Mouse (Mus musculus) inflammation-experienced regulatory T-cells, adult 6 months (primary cell): ENCODE measurements at regions not wholly inside any gene's neighbourhood (a gene's known extent, or its start where the extent isn't known, plus 50 kb on each side); places are given as distances from the start of the nearest gene placed in this dataset.

Experiments used
- ATAC-seq: one replicate; pipeline ENCODE4 v1.8.0; 2017

DNA sequence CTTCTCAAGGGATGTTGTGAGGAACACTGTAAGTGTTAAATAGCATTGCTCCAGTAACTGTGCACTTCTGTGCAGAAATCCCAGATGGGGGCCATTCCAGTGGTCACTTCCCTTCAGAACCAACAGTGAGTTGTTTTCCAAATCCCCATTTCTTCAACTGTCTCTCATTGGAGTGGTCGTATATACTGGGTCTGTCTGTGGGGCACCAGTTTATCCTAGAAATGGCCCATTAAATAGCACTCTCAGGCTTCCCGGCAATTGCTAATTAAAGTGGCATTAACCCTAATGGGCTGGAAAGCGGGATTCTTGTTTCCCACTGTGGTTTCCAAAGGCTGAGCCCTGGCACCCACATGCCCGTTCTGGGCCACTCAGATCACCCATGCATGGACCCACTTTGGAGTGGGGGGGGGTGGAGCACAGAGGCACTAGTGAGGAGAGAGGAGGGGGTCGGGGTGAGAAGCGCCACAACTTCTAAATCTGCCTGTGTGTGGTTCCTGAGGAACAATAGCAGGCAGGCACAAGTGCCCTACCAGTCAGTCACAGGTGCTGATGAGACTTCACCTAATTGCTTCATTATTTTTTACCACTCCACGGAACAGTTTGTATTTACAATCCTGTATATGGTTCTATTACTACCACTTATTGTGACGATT lies 78.1 kb downstream of the Fam204a start:
- ATAC-seq: no peak

DNA sequence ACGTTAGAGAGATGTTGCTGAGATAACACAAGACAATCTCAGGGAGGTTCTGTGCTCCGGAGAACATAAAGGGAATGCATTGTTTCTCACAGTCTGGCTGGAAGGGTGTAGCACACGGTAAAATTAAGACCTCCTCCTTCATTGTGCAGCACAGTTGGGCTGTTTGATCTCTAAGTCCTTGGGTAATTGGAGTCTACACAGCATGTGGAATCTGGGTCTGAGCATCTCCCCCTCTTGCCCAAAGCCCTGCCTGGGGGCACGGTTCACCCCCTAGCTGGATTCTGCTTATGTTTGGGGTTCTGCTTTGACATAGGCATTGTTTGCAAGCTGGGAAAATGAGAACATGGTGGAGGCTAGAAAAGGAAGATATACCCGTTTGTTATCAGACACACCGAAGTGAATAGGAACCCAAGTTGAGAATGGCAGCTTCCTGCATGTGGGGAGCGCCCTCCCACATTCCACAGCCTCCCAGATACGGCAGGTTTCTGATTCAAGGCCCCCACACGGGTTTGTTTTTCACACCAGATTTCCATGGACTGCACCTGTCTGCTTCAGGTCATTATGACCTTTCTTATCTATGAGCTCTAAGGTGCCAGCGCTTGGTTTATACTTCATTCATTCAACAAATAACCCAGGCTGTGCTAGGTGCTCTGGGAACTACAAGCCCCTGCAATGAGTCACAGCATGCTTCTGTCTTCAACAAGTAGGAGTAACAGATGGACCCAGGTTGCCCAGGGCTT lies 79.9 kb downstream of the Fam204a start:
- ATAC-seq: no peak

DNA sequence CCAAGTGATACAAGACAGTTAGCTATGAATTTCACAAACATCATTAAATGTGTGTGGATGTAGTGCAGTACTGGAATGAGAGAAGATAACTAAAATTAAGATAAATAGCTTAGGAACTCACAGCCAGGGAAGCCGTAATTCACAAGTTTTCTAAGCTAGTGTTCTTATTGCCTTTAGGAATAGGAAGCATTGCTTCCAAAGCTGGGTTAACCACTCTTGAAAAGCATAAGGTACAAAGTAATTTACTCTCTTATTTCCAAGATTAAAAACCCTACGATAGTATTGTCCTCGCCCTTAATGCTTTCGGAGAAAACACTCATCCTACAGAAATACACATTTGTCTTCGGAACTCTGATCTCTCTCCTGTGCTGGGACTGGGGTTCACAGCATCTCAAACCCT lies 81.3 kb downstream of the Fam204a start:
- no peak for ATAC-seq

DNA sequence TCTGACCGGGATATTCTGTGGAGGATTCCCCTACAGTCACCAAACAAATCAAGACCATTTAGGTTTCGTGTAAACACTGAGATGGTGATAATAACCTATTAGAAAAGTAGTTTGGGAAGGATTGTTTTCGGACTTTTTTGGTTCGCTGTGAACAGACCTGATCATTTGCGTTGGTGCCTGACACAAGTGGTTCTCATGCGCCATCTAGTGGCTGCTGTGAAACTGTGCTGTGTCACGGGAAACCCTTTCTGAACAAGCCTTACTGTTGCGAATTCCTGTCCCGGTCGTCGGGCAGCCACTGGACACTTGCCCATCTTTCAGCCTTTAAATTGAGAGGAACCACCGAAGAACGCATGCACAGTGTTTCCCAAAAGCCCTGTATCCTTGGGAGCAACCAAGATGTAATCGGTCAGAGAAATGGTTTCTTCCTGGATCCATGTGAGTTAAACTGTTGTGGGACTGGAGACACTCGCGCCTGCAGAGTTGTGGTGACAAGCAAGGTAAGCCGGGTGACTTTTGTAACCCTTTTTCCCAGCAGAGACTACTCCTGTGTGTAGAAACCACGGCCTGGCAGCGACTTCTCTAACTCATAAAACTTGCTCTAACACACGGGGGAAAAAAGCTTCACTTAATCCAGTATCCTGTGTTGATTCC lies 82.0 kb downstream of the Fam204a start:
- ATAC-seq: peak; percentile 80

DNA sequence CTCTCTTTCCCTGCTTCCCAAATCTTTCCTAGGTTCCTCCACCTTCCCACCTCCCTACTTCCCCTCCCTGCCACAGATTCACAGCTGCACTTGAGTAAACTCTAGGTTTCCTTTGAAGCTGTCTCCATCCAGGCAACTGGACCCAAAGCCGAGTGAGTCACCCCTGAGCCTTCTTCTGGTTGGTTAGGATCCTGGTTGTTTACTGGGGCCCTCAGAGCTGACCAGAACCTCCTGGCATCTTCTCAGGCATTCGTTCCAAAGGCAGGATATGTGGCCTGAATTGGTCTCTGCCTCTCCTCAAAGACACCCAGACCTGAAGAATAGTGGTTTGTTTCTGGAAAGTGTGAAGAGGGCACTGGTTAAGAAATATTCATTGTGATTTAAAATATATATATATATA lies 87.6 kb downstream of the Fam204a start:
- no peak for ATAC-seq

DNA sequence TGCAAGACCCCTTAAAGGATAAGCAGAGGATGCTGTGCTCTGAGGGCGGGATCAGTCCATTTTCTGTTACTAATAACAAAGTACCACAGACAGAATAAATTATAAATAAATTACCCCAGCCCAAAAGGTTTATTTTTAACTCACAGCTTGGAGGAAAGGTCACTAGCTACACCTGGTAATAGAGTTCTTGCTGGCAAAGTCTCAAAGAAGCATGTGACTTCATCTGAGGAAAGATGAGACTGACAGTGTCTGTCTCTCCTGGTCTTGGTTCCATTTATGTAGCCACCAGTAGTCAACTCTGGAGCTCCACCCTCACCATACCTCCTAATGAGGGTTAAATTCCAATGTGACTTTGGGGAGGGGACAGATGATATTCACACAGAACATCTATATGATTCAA lies 90.0 kb downstream of the Fam204a start:
- no peak for ATAC-seq

DNA sequence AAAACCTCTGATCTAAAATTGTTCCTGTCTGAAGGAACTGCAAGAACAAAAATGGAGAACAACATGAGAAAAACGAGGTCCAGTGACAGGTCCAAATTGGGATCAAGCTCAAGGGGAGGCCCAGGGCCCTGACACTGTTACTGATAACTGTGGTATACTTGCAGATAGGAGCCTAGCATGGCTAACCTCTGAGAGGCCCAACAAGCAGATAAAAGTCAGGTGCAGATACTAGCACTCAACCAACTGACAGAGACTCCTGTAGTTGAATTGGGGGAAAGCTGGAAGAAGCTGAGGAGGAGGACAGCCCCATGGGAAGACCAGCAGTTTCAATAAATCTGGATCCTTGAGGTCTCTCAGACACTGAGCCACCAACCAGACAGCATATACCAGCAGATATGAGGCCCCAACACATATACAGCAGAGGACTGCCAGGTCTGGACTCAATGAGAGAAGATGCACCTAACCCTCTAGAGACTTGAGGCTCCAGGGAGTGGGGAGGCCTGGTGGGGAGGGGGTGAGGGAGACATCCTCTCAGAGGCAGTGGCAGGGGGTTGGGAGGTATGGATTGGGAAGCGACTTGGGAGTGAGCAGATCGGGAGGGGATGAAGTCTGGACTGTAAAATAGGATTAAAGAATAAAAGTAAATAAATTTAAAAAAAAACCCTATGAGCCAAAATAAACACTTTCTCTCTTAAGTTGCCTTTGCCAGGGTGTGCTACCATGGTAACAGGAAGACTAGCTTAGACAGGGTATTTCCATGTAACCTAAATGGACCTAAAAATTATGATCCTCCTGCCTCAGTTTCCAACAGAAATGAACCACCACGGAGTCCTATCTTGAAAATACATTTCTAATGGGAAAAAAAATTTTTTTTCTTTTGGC lies 91.8 kb downstream of the Fam204a start:
- no peak for ATAC-seq

DNA sequence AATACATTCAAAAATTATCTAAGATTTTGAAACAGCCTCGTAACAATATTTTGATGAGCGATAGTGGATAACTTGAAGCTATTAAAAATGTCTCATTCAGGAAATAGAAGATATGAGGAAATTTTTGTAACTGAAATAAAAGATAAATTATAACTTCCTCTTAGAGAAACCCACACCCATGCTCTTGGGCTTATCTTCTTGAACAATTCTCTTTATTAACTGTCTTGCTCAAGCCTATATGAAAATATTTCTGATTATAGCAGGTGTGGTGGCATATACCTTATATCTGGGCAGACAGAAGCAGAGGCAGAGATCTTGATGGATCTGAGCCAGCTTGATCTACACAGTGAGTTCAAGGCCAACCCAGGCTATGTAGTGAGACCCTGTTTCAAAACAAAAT lies 96.9 kb downstream of the Fam204a start:
- ATAC-seq: no peak

DNA sequence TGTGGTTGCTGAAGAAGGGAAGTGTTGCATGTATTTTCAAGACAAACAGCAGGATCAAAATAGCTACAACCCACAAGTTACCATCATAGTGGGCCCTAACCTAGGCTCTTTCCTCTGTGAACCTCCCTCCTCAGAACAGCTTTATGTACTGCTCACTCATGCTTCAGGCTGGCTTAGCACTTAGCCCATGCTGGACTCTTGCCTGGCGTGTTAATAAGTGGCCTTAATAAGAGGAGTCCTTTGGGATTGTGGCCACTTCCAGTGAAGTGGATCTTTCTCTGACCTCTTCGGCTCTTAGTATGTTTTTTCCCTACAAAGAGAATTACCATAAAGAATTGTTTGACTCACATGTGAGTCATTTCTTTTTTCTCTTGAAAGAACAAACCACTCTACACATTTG lies 101.9 kb downstream of the Fam204a start:
- no peak for ATAC-seq

DNA sequence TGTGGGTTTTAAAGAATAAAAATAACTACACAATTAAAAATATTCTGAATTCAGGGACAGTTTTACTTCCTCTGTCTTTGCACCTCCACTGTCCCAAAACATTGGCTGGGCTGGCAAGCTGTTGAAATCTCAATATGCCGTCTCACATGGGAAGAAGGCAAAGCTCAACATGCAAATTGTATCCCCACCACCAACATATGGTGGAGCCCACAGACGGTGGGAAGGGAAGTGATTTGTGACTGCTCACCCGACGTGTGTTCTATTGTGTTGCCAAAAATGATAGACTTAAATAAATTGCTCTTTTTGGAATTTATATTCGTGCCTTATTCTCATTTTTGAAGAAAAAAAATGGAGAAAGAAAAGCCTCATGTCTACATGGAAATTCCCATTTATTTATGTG lies 105.6 kb downstream of the Fam204a start:
- ATAC-seq: no peak

DNA sequence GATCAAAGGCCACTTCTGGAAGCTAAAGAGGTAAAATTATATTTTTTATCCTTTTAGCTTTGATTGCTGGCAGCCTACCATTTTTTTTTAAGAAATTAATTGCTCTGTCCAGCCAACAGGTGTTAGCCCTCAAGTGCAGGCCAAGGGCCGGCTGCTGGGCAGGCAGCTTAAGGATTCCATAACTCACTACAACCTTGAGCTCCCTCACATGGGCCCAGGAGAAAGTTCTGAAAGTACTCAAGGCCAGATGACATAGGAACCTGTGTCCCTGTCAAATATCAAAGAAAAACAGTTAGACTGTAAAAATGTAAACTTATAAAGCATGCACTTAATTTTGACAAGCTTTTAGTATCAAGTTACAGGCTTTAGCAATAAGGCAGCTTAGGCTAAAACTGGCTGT lies 107.5 kb downstream of the Fam204a start:
- no peak for ATAC-seq

DNA sequence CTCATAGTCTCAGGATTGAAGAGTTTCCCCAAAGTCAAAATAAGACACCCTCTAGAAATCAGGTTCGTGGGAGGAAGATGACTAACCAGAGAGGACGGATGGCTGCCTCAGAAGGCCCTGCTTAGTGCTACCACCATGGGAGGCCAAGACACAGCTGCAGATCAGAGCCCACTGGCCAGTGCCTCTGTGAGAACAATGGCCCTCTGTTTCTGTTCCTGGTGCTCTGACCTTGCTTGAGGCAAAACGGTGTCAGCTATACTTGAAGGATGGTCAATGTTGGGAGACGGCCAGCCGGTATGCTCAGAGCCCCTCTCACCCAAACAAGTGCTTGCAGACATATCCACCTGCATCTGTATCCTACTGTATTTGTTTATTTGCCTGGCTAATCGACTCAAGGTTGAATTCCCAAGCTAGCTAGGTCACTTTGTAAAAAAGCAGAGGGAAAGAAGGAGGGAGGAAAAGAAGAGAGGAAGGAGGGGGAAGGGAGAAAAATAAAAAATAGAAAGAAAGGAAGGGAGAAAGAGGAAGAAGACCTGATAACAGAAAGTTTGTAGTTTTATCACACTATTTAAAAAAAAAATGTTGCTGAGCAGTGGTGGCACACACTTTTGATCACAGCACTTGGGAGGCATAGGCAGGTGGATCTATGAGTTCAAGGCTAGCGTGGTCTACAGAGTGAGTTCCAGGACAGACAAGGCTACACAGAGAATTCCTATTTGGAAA lies 112.7 kb downstream of the Fam204a start:
- ATAC-seq: no peak

DNA sequence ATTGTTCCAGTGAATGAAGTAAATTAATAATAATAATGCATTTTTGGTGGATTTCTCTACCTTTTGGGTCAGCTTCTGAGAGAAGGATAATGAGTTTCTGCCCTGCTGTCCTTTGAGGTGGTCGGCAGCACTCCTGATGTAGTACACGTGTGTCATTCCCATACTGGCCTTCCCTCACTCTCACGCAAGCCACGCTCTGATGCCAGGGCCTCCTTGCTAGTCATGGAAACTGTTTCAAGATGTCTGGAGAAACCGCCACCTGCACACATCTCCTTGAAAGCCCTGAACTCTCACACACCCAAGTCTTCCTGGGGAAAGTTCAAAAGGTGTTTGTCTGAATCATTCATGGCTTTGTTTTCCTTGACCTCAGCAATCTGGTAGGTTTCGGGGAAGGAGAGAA lies 116.2 kb downstream of the Fam204a start:
- no peak for ATAC-seq

DNA sequence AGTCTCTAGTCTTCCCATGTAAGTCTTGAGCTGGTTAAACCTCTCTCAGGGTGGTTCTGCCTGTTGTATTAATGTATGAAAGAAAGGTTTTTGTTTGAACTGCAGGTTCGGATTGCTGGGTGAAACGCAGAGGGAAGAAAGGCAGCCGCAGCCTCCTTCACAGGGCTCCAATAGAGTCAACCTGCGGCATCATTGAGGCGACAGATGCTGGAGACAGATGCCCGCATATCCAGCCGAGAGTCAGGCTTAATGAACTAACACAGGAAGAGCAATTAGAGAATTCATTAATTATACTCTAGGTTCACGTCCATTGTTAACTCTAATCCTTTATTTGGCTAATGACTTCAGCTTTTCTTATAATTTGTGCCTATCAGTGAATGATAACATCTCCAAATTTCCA lies 117.0 kb downstream of the Fam204a start:
- no peak for ATAC-seq

DNA sequence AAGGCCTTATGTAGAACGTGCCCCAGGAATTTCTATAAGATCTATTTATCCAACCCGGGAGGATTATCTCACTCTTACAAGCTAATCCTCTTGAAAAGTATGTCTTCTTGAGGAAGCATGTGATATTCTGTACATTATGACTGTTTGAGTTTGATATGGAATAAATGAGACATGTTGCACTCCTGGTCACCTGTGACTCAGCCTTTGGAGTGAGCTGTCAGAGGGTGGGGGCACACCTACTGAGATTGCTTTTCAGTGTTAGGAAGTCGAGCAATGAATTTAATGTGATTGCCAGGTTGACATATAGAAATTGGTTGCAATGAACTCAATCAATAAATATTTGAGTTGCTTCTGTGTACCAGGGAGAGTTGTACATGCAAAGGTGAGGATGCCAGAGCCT lies 128.6 kb downstream of the Fam204a start:
- ATAC-seq: no peak

DNA sequence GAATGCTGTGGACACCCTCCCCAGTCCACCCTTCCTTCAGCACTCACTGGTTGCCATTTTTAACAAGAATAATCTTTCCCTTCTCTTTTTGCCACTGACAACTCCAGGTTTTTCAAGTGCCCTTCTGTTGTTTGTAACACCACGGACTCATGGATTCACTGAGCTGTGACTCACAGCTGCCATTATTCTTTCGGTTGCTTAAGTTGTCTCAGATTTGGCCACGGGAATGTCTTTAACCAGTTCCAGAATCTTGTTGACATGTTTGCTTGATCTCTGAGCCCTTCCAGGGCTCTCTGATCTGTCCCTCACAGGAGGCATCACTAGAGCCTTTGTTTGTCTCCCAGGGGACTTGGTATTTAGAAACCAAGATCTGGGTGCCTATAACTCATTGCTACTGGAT lies 131.5 kb upstream of the Rab11fip2 start:
- ATAC-seq: no peak

DNA sequence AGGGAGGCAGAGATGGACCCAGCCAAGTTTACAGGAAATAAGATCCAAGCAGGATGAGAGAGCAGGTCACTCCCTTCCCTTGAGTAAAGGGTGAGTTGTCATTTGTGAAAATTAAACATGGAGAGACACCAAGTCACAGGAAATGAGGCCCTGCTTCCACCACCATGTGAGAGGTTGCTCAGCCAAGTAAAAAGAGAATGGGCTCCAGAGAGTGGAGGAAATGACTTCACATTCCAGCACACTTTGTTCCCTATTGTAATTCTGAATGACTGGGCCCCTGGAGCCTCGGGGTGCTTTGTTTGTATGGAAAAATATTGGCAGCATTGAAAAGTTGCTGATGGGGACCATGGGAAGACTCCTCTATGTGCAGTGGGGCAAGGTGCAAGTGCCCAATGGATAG lies 129.9 kb upstream of the Rab11fip2 start:
- ATAC-seq: no peak

DNA sequence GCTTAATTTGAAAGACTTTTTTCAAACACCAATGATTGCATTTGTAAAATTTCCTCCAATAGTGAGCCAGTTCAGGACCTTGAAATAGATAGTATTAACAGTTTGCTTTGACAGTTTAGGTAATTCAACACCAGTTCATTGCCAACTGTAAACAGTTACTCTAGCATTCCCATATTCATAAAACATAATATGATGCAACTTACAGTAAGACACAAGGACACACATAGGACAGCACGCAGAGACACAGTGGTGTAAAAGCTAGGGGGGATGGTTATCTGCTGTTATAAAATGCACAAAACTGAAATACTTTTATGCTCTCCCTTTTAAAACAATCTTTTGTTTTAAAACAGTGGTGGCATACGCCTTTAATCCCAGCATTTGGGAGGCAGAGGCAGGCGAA lies 122.7 kb upstream of the Rab11fip2 start:
- no peak for ATAC-seq

DNA sequence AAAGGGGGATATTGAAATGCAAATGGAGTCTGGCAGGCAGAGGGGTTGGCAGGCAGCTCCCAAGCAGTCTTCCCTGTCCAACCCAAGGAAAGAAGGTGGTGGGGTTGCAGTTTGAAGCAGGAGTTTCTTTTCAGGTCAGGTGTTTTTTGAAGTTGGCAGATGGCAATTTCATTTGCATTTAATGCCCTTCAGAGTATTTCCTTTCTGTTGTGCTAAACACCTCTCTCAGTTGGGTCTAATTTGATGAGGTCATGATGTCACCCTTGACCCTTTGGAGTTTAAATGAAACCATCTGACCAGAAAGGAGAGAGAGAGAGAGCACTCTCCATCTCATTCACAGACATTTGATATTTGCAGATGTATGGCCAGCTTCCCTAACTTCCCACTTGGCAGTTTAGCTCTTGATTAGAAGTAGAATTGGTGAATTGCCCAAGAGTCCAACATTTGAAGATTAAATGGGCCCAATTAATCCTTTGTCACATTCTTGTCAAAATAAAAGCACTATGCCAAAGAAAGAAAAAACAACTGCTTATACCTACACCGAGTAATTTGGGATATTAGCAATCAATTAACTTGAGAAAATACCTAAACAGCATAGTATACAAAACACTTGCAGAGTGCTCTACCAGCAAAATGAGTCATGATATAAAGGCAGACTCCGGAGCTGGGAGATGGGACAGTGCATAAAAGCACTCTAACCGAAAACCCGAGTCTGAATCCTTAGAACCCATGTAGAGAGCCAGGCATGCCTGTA lies 111.8 kb upstream of the Rab11fip2 start:
- ATAC-seq: no peak

DNA sequence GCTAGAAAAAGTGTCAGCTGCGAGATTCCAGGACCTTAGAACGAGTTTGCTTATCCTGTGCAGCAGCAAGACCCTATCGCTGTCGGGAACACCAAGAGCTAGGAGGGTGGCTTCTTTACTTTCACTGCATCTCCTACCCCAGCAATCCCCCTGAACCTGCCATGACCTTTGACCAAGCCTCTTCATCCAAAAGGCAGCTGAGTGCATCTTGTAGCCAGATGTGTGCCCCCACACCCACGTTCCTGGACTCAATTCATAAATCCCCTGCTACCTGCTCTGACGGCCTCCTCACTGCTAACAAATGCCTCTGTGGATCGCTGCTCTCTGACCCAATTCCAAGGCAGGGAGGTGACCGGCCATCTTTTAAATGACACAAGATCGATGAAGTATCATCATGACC lies 107.7 kb upstream of the Rab11fip2 start:
- no peak for ATAC-seq

DNA sequence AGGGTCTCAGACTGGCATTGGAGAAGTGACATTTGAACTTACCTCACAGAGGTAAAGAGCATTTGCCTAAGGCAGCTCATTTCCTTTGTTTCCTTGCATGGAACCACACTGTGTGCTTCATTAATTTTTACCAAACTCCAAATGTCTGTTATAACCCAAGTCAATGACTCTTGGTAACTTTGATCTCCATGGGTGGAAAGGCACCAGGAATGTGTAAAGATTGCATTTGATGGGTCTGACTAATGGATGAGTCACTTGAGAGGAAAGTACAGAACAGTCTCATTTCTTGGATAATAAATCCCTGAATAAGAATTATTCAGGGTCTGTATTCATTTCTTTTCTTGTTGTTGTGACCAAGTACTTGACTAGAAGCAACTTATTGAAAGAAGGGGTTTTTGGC lies 97.3 kb upstream of the Rab11fip2 start:
- ATAC-seq: no peak

DNA sequence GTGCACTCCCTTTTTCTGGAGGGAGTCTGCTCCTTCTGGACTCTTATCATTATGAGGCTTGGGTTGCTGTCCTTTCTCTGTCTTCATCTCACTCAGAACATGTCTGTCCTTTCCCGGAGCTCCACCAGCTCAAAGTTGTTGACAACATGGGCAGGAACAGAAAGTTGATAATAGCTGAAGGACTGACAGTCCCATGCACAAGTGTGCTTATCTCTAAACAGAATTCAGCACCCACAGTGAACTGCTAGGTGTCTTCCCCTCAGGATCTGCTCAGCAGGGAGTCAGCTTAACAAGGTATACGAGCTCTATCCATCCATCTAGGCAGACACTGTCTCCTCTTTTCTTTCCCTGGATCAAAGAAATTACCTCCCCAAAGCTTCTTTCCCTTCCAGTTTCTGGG lies 89.2 kb upstream of the Rab11fip2 start:
- ATAC-seq: no peak
